Mouse (Mus musculus) testis, adult 2 months (tissue): ENCODE measurements around the gene Ddn.
A peak's percentile ranks its signal among the peaks of the same experiment; 100 is the strongest.

Source experiments
- CTCF ChIP-seq: fragments of 200-500 bp; IDR thresholded peaks from 2 replicates; pipeline ENCODE4 v1.5.1; 2012; ENCODE audit warnings: low read depth, mild to moderate bottlenecking, inconsistent platforms, low read length, moderate library complexity; ENCODE audit not compliant: control insufficient read depth, insufficient read depth, insufficient replicate concordance
- POLR2A ChIP-seq: fragments of 200-500 bp; IDR thresholded peaks from 2 replicates; pipeline ENCODE4 v1.6.1; 2012; ENCODE audit warnings: low read depth, mild to moderate bottlenecking, inconsistent platforms, low read length, moderate library complexity; ENCODE audit not compliant: control insufficient read depth

DNA sequence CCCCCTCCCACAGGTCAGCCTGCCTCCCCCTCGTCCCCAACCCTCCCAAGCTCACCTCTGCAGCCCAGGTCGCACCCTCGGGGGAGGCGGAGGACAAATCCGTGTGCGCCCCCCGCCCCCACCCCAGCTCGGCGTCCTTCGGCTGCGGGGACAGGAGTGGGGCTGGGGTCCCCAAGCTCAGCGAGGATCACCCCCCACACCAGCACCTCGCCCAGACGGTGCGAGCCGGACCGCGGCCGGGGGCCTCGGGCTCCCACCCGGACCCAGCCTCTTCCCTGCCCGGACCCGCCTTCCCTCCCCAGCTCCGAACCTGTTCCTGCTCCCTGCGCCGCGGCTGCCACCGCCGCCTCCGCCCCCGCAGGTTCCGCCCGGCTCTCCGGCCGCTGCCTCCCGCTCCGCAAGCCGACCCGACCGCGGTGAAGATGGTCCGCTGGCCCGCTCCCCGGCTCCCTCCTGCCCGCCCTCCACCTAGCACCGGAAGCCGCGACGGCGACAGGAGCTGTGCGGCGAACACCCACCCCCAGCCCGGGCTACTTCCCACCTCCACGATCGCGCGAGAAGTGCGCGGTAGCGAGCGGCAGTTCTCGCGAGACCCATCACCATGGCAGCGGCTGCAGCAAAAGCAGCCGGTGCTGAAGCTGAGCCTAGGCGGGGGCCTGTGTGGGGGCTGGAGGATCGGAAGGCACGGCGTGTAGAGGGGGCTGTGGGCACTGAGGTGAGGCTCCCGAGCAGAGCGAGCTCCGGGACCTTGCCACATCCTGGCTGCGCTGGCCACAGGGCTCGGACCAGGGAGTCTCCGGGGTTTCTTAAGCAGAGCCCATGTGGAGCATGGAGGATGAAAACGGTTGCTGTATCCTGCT, 46.4 kb downstream of the Ddn start, which contains the start of gene Arf3:
- TF ChIP-seq POLR2A (peak; percentile 95), CTCF (no peak)
